Mouse (Mus musculus): Measurements from ENCODE around the gene Slc17a7.

Slc17a7 gene

DNA sequence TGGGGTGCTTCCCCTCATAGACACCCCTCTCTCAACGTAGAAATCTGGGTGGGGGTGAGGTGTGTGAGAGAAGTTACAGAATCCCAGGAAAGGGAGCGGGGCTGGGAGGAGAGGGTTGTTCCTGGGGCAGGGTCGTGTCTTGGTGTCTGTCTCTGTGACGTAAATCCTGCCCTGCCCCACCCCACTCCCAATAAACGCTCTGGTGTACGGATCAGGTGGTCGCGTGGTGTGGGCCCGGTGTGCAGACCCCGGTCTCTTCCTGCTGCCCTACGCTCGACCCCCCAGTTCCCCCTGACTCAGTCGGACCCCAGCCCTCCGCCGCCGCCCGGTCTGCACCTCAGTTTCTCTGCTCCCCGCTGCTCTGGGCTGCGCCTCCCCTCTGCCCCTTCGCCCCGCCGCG is 12.2 kb downstream of the Slc17a7 start:
- DNase-seq (ENCODE audit: low spot score): no peak

DNA sequence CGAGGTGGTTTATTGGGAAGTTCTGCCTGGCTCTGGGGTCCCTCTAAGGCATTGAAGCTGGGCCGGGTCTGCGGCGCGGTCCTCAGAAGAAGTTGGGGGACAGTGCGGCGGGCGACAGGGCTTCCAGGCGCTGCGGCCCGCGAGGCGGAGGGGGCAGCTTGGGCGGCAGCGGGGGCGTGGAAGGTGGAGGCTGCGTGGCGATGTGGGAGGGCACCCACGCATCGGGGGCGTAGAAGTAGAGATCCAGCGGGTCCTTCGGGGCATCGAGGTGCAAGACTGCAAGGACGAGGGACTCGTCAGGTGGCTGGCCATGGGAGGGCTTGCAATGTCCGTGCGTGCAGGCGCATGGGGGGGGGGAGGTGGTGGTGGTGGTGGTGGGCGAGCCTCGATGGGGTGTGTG is 12.6 kb downstream of the Slc17a7 start:
- DNase-seq (ENCODE audit: low spot score): no peak

DNA sequence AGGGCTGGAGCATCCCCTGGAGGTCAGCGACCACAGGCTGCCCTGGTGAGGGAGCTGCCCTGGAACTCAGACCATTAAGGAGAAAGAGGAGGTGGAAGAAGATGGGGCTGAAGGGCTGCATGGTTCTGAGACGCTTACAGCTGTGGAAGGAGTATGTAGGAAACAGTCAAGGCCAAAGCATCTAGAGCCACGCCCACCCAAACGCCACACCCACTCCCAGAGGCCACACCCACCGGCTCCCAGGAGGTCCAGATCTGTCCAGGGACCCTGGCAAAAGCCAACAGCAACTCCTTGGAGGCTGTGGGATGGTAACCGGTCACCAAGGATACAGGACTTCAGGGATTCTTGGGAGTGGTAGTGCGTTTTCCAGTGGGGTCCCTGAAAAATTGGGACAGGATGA is 14.8 kb downstream of the Slc17a7 start:
- DNase-seq (ENCODE audit: low spot score): no peak

DNA sequence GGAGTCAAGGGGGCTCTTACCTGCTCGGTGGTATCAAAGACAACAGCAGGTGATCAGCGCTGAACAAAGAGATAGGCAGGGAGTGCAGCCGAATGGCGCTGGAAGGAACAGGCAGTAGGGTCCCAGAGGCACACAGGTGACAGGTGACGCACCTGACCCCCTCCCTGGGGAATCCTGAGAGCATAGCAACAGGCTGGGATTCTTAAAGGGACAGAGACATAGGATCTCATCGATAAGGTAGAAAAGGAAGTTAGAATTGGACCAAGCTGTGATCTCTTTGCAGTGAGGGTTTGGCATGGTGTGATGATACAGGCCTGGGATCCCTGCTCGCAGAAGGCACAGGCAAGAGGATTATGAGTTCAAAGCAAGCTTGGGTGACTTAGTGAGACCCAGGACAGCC is 15.7 kb downstream of the Slc17a7 start, which contains the start of gene Gfy:
Gene Gfy (minus strand): TSS at position 101 of the 400 bp plus-strand sequence.
- DNase-seq (ENCODE audit: low spot score): no peak

DNA sequence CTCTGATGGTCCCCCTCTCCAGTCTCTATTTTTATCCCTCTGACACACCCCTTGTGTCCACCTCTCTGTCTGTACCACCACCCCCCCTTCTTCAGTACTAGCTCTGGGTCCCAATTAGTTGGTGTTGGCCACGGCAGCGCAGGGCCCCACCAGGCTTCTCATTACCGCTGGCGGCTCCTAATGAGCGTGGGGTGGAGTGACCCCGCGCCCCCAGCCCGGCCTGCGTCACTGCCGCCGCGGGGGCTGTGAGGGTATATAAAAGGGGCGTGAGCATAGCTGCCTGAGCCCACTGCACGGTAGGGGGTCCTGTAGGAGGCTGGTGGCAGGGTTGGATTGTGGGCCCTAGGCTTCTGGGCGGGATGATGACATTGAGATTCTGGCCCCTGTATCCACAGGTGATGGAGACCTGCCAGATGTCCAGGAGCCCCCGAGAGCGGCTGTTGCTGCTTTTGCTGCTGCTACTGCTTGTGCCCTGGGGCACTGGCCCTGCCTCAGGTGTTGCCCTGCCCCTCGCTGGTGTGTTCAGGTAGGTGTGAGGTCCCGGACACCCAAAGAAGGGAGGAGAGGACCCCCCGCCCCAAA is 17.2 kb downstream of the Slc17a7 start, which contains the start of gene Pth2:
Gene Pth2 (plus strand): TSS at position 100 of the 582 bp plus-strand sequence.
- DNase-seq (ENCODE audit: low spot score): no peak

DNA sequence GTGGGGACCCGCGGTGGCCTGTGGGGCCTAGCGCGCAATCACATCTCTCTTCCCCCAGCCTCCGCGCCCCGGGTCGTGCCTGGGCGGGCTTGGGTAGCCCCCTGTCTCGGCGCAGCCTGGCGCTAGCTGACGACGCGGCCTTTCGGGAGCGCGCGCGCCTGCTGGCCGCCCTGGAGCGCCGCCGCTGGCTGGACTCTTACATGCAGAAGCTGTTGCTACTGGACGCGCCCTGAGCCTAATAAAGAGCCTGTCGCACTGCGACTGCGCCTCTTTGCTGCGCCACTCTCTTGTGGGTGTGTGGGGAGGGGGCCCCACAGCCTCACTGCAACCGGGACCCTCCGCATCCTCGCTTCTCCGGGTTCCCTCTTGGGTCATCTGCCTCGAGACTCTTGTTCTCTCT is 17.8 kb downstream of the Slc17a7 start:
- DNase-seq (ENCODE audit: low spot score): no peak

DNA sequence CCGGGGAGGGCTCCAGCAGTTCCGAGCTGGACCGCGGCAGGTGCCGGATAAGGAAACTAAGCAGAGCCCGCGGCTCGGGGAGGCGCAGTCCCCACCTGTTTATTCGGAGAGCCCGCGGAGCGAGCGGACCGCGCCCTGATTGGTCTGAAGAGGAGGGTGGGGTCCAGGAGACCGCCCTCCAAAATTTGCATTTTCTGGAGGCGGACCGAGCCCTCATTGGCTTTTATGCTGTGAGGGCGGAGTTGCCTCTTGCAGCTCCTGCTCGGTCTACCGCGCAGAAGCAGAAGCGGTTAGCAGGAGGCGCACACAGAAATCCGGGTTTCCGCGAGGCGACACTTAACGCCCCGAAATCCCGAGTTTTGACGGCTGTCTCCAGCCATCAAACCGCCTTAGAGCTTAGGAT is 18.5 kb downstream of the Slc17a7 start:
- peak; percentile 84 for DNase-seq (ENCODE audit: low spot score)

DNA sequence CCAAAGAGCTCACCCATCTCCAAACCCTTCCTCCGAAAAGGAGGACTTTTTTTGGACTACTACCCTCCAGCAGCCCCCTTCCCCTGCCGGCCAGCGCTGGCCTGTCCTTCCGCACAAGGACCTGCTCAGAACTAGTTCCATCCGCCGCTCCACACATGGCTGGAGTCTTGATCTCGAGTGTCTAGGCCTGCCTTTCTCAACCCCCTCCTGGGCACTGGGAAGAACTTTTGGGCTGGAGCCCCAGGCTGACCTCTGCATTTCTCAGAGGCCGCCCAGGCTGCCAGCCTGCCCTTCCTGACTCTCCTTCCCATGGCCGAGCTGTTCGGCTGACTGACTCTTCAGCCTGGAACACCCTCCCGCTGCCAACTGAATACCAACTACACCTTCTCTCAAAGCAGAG is 18.9 kb downstream of the Slc17a7 start:
- no peak for DNase-seq (ENCODE audit: low spot score)

DNA sequence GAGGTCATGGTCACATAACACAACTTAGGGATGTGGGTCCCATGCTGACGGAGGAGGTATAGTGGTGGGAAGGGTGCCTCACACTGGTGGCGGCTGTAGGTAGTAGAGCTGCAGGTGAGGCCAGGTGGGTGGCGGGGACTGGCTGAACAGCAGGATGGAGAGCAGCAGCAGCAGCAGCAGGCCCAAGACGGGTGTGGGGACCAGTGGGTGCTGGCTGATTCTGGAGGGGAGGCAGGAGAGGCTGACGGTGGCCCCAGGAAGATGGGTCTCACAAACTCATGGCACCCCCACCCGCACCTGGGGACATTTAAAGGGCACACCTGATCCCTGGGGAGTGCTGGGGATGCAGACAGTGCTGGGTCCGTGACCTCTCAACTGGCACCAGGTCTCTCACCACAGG is 19.9 kb downstream of the Slc17a7 start:
- DNase-seq (ENCODE audit: low spot score): no peak

DNA sequence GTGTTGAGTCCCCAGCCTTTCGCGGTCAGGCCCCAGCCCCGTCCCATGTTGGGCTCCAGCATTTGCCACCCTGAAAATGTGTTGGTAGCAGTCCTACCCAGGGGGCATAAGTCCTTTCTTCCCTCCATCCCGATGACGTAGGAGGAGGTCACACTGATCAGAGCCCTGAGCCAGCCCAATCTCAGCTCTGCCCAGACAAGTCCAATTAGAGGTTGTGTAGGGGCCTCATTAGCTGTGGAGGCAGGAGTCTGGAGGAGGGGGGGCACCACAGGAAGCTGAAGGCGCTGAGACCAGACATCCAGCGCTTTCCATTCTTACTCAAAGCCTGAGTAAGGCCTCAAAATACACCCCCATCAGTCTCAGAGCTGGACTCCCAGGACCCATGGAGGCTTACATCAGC is 22.2 kb downstream of the Slc17a7 start:
- no peak for DNase-seq (ENCODE audit: low spot score)

DNA sequence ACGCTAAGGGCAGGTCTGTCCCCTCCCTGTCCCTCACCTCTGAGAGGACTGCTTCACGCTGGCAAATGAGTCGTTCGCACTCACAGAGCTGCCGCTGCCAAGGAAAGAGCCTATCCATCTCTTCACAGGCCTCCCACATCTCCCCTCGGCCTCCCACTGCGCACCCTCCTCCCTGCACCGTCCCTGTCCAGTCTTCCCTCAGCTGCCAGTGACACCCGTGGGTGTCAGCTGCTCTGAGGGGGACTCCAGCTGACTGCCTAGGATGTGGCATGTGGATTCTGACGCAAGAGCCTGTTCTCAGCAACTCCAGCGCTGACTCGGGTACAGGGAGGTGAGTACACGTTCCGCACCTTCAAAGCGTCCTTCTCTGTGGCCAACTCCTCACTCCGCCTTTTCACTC is 25.9 kb downstream of the Slc17a7 start:
- DNase-seq (ENCODE audit: low spot score): no peak

DNA sequence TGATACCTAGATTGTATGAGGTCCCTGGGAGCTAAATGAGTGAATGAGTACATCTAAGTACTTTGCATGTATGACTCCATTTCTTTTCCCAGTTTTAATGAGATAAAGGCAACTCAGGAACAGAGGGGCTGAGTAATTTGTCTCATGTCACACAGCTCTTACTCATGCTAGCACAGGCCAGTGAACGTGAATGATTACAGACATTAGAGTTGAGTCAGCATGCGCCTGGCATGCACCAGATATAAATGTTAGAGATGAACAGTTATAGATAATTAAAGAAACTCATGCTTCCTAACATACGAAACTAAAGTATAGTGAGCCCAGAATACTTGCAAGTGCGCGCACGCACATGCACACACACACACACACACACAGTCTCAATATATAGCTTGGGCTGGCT is 26.4 kb downstream of the Slc17a7 start:
- no peak for DNase-seq (ENCODE audit: low spot score)

DNA sequence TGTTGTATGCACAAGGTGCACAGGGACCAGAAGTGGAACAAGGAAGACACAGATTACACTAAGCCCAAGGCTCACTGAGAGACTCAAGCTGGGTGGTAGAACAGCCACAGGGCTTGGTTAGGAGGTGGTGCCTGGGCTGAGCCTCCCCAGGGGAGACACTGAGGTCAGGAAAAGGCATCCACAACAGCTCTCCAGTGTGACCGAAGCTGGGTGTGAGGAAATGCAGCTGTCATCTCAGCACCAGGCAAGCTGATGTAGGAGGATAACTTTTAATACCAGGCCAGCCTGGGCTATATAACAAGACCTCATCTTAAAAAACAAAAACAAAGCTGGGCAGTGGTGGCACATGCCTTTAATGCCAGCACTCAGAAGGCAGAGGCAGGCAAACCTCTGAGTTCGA is 27.4 kb downstream of the Slc17a7 start:
- DNase-seq (ENCODE audit: low spot score): no peak

DNA sequence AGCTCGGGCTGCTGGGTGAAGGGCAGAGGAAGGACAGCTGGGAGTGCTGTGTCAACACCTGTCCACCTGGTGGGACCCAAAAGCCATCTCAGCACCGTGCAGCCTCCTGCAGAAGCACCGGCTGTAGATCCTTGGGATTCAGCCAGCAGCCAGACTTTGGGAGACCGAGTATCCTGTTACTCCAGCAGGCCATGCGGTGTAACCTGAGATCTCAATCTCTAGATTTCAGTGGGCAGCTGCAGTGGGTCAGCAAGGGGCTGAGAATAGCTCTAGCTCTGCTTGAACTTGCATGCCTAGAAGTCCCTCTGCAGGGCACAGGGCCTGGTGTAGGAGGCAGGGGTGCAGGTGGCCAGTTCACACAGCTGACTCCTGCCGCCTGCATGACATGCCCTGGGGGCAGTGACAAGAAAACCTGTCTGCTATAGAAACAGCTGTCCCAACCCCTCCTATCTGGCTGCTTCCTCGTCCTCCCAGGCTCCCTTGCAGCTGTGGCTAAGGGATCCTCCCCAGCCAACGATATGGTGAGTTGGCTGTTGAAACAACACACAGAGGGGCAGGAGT is 28.1 kb downstream of the Slc17a7 start:
- no peak for DNase-seq (ENCODE audit: low spot score)

DNA sequence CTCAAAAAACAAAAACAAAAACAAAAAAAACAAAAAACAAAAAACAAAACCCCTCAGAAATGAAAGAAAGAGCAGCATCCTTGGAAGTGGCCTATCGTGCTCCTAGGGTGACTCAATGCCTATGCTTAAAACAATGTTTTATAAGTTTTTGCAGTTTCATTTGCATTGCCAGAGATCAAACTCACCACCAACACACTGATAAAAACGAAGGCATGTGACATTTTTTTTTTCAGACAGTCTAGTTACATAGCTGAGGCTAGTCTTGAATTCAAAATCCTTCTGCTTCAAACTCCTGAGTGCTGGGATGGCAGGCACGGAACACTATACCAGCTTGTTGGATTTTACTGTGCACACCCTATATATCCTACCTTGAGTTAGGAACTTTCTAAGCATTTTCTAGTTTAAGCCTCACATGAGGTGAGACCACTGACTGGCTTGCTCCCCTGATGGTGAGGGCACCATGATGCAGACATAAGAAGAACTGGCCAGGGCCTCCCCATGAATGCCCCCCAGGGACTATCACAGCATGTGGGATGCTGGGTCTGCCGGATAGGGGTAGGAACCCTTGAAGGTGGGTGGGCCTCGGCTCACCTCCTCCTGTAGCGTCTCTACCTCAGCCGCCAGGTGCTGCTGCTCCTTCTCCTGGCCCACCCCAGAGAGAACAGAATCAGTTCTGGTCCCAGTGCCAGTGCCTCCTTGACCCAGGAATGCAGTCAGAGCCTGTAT is 29.0 kb downstream of the Slc17a7 start:
- no peak for DNase-seq (ENCODE audit: low spot score)

DNA sequence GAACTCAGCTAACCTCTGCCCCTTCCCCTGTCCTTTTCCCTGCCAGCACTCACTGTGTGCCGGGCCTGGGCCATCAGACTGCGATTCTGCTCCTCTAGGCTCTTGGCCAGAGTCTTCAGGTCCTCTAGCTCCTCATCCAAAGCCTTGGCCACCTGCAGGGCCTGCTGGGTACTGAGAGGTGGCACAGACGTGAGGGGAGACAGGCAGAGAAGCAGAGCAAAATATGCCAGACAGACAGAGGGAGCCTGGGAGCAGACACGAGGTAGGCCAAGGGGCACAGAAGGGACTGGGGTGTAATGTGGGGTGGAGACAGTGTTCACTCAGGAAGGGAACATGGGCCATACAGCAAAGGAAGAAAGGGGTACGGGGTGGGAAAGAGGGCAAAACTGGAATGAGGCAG is 29.7 kb downstream of the Slc17a7 start:
- no peak for DNase-seq (ENCODE audit: low spot score)

DNA sequence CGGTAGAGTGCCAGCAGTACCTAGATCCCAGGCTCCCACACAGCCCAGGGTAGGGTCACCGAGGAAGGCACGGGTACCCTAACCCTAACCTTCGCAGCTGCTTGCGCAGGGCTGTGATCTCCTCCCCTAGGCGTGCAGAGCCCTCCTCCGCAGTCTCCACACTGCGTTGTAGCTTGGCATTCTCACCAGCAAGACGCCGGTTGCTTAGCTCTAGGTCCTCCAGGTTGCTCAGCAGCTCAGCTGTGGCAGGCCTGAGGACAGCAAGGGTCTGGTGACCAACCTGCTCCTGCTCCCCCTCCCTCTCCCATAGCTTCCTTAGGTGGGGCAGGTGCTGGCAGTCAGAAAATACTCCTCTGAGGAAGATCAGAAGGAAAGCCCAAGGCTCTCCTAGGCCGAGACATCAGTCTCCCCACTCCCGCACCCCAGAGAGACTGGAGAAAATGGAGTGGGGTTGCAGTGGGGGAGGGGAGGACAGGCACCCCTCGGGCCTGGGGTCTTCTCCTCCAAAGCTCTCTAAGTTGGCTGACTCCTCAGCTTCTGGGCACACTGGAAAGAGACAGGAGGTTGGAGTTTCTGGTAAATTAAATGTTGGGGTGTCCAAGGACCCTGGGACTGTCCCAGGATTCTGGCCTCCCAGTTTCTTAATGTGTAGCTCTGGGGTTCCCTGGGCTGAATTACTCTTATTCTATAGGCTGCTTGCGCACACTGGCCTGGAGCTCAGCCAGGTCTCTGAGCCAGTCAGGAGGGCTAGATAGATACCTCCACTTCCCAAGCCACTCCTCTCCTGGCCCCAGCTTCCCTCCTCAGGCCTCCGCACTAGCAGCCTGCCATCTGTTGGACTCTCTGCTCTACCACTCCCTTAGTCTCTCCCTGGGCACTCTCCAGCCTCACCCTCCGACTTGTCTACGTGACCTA is 30.4 kb downstream of the Slc17a7 start:
- DNase-seq (ENCODE audit: low spot score): no peak

DNA sequence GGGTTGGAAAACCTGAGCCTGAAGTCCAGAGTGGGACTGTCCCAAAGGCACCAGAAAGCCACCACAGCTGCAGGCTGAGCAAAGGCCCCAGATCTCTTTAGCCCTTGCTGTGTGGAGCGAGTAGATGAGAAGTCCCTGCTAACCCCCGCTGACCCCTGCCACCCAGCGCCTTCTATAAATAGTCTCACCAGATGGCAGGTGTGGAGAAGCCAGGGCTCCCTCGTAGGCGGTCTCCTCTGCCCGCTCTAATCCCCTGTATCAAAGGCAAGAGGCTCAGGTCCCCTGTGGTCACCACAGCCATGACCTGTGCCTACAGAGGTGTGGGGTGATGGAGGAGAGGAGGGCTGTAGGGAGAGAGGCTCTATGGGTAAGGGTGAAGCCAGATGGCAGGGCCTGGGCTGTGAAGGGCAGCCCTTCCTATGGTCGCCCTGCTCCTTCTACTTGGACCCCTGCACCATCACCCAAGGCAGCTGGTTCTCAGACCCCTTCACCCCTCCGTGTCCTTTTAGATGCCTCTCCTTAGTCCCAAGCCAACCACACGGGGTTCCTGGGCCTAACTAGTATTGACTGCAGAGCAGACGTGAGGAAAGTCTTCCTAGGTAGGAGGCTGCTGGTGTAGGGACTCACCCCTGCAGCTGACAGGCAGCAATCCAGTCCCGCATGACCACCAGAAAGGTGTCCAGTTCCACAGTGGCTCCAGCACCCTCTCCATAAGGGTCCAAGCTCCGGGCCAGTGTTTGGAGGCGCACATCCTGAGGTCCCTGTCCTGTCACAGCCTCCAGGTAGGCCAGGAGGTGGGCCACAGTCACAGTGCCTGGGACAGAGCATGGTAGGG is 31.8 kb downstream of the Slc17a7 start:
- DNase-seq (ENCODE audit: low spot score): no peak

DNA sequence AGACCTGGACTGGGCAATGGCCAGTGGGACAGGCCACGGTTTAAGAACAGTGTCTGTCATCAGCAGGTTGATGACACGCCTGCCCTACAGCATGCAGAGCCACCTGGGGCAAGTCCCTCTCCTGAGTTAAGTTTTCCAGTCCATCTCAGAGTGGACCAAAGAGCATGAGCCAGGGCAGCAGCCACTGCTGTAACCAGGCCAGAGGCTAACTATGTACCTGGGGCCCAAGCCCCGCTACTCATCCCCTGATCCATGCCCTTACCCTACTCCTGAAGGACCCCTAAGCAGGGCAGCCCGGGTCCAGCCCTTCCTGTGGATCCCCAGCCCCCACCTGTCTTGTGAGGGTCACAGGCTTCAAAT is 32.4 kb downstream of the Slc17a7 start:
- no peak for DNase-seq (ENCODE audit: low spot score)

DNA sequence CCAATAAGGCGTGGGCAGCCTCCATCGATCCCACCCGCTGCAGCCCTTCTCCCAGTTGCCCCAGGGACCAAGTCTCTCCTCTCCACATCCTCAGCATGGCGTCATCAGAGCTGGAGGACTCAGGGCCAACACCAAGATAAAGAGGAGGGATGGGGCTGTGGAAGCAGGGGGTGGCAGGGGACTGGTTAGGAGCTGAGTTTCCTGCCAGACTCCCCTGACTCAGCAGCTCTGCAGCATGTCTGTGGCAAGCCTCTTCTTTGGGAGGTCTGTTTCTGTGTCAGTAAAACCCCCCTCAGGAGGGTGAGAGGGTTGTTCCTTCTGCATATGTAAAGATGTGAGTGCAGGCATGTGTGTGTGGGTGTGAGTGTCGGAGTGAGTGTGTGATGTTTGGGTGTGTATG is 33.2 kb downstream of the Slc17a7 start:
- DNase-seq (ENCODE audit: low spot score): no peak

DNA sequence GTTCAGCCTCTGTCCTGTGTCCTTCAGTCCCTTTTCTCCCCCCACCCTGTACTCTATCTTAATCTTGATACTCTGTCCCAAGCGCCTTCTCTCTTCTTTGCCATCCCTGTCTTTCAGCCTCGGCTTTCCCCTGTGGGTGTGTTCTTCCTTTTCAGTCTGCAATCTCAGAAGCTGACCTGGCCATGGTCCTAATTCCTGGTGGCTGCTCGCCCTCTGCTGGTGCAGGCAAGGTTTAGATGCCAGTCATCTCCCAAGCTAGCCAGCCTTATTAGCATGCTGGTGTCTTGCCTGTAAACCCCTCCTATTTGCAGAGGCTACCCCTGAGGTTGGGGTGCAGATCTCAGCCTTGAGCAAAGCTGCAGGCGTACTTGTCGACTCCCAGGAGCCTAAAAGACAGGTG is 34.7 kb downstream of the Slc17a7 start:
- DNase-seq (ENCODE audit: low spot score): no peak

DNA sequence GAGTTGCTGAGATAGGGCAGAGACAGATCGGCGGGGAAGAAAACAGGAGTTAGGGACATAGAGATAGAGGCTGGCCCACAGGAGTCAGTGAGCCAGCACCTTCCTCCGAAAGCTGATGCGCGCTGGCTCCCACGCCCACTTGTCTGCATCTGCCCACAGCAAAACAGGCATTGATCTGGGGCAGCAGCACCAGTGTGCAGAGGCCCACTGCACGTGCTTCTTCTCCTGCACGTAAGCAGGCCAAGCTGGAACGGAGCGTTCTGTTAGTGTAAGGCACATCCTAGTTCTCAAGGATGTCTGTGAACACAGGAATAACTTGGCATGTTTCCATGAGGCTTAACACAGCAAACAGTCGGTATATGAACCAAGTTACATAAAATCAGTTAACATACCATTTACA is 35.2 kb downstream of the Slc17a7 start:
- DNase-seq (ENCODE audit: low spot score): no peak

Measured in T-cell, adult 2 months (primary cell).